Mouse (Mus musculus) hindbrain, embryonic 11.5 days (tissue): Measurements from ENCODE around the gene Exoc3l4. TPM values are rescaled to one million over a fixed set of nuclear protein-coding genes. Genes with fewer than 3 reads are reported as not detected.

ENCODE experiments used
- ATAC-seq: fragments of 200-750 bp; cut with Nextera tagmentation; 2 replicates; pipeline ENCODE4 v1.8.0; 2017; ENCODE audit warnings: mild to moderate bottlenecking, moderate TSS enrichment, moderate library complexity; ENCODE audit not compliant: low FRiP score
- DNase-seq: peaks from one replicate; pipeline ENCODE4 v3.0.0-alpha.2; 2015; ENCODE audit warnings: low spot score
- H3K27ac ChIP-seq: fragments of 300-500 bp; sonication (generic); 2 replicates; pipeline ENCODE4 v1.5.1; 2014; ENCODE audit warnings: mild to moderate bottlenecking, low read depth, low read length
- H3K27me3 ChIP-seq: fragments of 300-500 bp; sonication (generic); 2 replicates; pipeline ENCODE4 v1.6.1; 2014; ENCODE audit warnings: mild to moderate bottlenecking, low read length, moderate library complexity, mixed read lengths; ENCODE audit not compliant: control insufficient read depth, insufficient read depth
- H3K36me3 ChIP-seq: fragments of 300-500 bp; sonication (generic); 2 replicates; pipeline ENCODE4 v1.6.1; 2014; ENCODE audit warnings: mild to moderate bottlenecking, low read length, moderate library complexity, mixed read lengths; ENCODE audit not compliant: control insufficient read depth, insufficient read depth
- H3K4me1 ChIP-seq: fragments of 300-500 bp; sonication (generic); replicated peaks from 2 replicates; pipeline ENCODE4 v1.6.1; 2014; ENCODE audit warnings: low read length, mixed read lengths; ENCODE audit not compliant: control insufficient read depth, insufficient read depth
- H3K4me2 ChIP-seq: fragments of 300-500 bp; sonication (generic); replicated peaks from 2 replicates; pipeline ENCODE4 v1.6.1; 2014; ENCODE audit warnings: mild to moderate bottlenecking, low read depth, low read length
- H3K4me3 ChIP-seq: fragments of 300-500 bp; sonication (generic); 2 replicates; pipeline ENCODE4 v1.5.1; 2014; ENCODE audit warnings: low read depth, low read length
- H3K9ac ChIP-seq: fragments of 300-500 bp; sonication (generic); 2 replicates; pipeline ENCODE4 v1.6.1; 2014; ENCODE audit warnings: low read depth, low read length
- H3K9me3 ChIP-seq: fragments of 300-500 bp; sonication (generic); 2 replicates; pipeline ENCODE4 v1.6.1; 2016; ENCODE audit warnings: low read length; ENCODE audit not compliant: control insufficient read depth
- whole genome bisulfite sequencing: fragments of 180-500 bp; shearing (Covaris S2); extraction: QIAGEN DNeasy Blood & Tissue Kit; methylation state at CpG from one replicate; pipeline ENCODE4 v1.1.7; 2014; 5-methylcytosine and 5-hydroxymethylcytosine counted together
- polyA plus RNA-seq: library from polyadenylated mRNA; unstranded; fragments of >200 nt; fragmentation: Nextera tagmentation; extraction: Ambion mirVana; gene quantifications from 2 replicates; pipeline ENCODE4 v1.2.1, GENCODE M21; 2014

Gene Exoc3l4
- polyA plus RNA-seq, 1 experiment from 2014 or later = 3.8 TPM

- Histone ChIP-seq H3K4me2 (peak overlapping the region; percentile 75), H3K36me3 (no peaks in the 10 kb centered on the region), H3K4me1 (peaks cover 12% of the 10 kb centered on the region), H3K27ac (no peak overlapping the region), H3K27me3 (peaks cover 71% of the 10 kb centered on the region), H3K9ac (no peak overlapping the region), H3K4me3 (peak overlapping the region; percentile 37), H3K9me3 (no peaks in the 10 kb centered on the region)
- WGBS = 11% methylated on average over 15 of the region's 15 CpGs
- ATAC-seq (no peak), DNase-seq (no peak)
These were observed 26.4 kb downstream of the Exoc3l4 start for GRCm38 (mm10) chr12:111443011-111443870.

GRCm38 (mm10) chr12:111443921-111444831, 27.4 kb downstream of the Exoc3l4 start:
- Histone ChIP-seq H3K9ac (no peak overlapping the region), H3K27ac (no peak overlapping the region), H3K9me3 (no peaks in the 10 kb centered on the region), H3K27me3 (peaks cover 79% of the 10 kb centered on the region), H3K4me3 (no peak overlapping the region), H3K4me1 (peaks cover 12% of the 10 kb centered on the region), H3K4me2 (no peak overlapping the region), H3K36me3 (no peaks in the 10 kb centered on the region)
- ATAC-seq (no peak), DNase-seq (no peak)
- 25% methylated on average over 10 of the region's 10 CpGs for WGBS

- Histone ChIP-seq H3K27ac (no peak overlapping the region), H3K36me3 (no peaks in the 10 kb centered on the region), H3K27me3 (peaks cover 89% of the 10 kb centered on the region), H3K9ac (no peak overlapping the region), H3K4me2 (peak overlapping the region; percentile 32), H3K4me1 (peaks cover 12% of the 10 kb centered on the region), H3K4me3 (peak overlapping the region; percentile 18), H3K9me3 (no peaks in the 10 kb centered on the region)
- 3% methylated on average over 39 of the region's 52 CpGs for WGBS
- DNase-seq = no peak
- no peak for ATAC-seq
These were observed 28.5 kb downstream of the Exoc3l4 start for GRCm38 (mm10) chr12:111445161-111445889.

- Histone ChIP-seq H3K4me2 (peak overlapping the region; percentile 32), H3K4me1 (peaks cover 12% of the 10 kb centered on the region), H3K27me3 (peaks cover 96% of the 10 kb centered on the region), H3K4me3 (peak overlapping the region; percentile 18), H3K27ac (no peak overlapping the region), H3K36me3 (no peaks in the 10 kb centered on the region), H3K9ac (no peak overlapping the region), H3K9me3 (no peaks in the 10 kb centered on the region)
- DNase-seq (peak; percentile 50), ATAC-seq (no peak)
- 4% methylated on average over 26 of the region's 27 CpGs for WGBS
These were observed 29.2 kb downstream of the Exoc3l4 start for GRCm38 (mm10) chr12:111445890-111446613.

GRCm38 (mm10) chr12:111446745-111447144, 29.9 kb downstream of the Exoc3l4 start:
- H3K9ac ChIP-seq = no peak overlapping the region
- WGBS = 24% methylated on average over 5 of the region's 5 CpGs
- DNase-seq (no peak), ATAC-seq (no peak)
- H3K4me3 ChIP-seq = no peak overlapping the region
- H3K27ac ChIP-seq = no peak overlapping the region
- H3K4me1 ChIP-seq = peaks cover 12% of the 10 kb centered on the region
- H3K36me3 ChIP-seq = no peaks in the 10 kb centered on the region
- H3K4me2 ChIP-seq = no peak overlapping the region
- no peaks in the 10 kb centered on the region for H3K9me3 ChIP-seq
- H3K27me3 ChIP-seq = peaks cover 97% of the 10 kb centered on the region

- Histone ChIP-seq H3K27ac (no peak overlapping the region), H3K4me3 (no peak overlapping the region), H3K9me3 (no peaks in the 10 kb centered on the region), H3K9ac (no peak overlapping the region), H3K4me2 (no peak overlapping the region), H3K27me3 (peaks cover 92% of the 10 kb centered on the region), H3K36me3 (no peaks in the 10 kb centered on the region), H3K4me1 (peaks cover 11% of the 10 kb centered on the region)
- DNase-seq = no peak
- WGBS = 18% methylated on average over 9 of the region's 9 CpGs
- no peak for ATAC-seq
These were observed 30.5 kb downstream of the Exoc3l4 start for GRCm38 (mm10) chr12:111447350-111447749.

GRCm38 (mm10) chr12:111447898-111448760, 31.3 kb downstream of the Exoc3l4 start:
- Histone ChIP-seq H3K27ac (no peak overlapping the region), H3K4me2 (no peak overlapping the region), H3K27me3 (peaks cover 84% of the 10 kb centered on the region), H3K36me3 (no peaks in the 10 kb centered on the region), H3K4me3 (no peak overlapping the region), H3K4me1 (peaks cover 5% of the 10 kb centered on the region), H3K9ac (no peak overlapping the region), H3K9me3 (no peaks in the 10 kb centered on the region)
- DNase-seq (no peak), ATAC-seq (no peak)
- WGBS = 13% methylated on average over 22 of the region's 22 CpGs
